Mouse (Mus musculus) frontal cortex, postnatal 10 days (tissue): Measurements from ENCODE around the gene Col3a1.

Experiments used
- DNase-seq, 2 experiments: peaks; one replicate each; pipeline ENCODE4 v3.0.0; 2022; ENCODE audit warnings: low spot score in 2 of 2, mixed read lengths in 1 of 2

The Col3a1 gene

GRCm38 (mm10) chr1:45381866-45382265 is 70.5 kb downstream of the Col3a1 start:
- DNase-seq: no peak
